Mouse (Mus musculus): ENCODE measurements around the gene Map7.

DNA sequence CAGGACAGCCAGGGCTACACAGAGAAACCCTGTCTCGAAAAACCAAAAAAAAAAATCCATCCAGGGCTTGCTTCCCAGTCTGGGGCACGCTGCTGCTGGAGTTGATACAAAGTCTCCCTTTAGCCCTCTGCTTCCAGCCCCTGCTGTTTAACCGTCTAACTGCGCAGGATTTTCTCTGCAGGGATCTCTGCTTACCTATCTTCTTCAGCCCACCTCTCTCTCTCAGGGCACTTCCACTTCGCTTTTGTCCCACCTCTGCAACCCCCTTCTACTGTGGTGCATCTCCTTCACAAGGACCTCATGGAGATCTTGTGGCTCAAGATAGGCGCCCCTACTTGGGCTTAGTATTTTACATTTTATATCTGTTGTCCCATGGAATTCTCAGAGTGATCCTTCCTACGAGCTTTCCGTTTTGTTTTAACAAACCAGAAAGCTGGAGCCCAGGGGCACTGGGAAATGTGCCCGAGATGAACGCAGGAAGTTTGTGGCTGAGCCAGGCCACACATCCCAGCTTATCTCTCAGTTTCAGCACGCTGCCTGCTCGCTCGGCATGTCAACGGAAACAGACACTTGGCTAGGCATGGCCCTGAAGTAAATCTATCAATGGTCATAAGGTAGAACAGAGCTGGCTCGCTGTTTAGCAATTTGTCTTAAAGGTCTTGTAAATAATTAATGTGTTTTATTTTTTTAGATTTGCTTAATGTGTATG, 12.8 kb upstream of the Map7 start:
- TF ChIP-seq CTCF (IDR thresholded peaks at IDR 0.05; ENCODE audit: borderline replicate concordance, insufficient read depth, low read depth, low read length) (no peak), POLR2A (IDR thresholded peaks at IDR 0.05; ENCODE audit: borderline replicate concordance, insufficient read depth, low read length) (no peak)
